Mouse (Mus musculus) midbrain, embryonic 10.5 days (tissue): Measurements from ENCODE around the gene Nrp2. TPM values are rescaled to one million over a fixed set of nuclear protein-coding genes. Genes with fewer than 3 reads are reported as not detected.

Source experiments
- DNase-seq: peaks from one replicate; pipeline ENCODE4 v3.0.0-alpha.2; 2017; ENCODE audit warnings: low spot score
- H3K27ac ChIP-seq: fragments of 300-500 bp; sonication (generic); replicated peaks from 2 replicates; pipeline ENCODE4 v1.5.1; 2016; ENCODE audit warnings: mild to moderate bottlenecking
- H3K27me3 ChIP-seq: fragments of 300-500 bp; sonication (generic); 2 replicates; pipeline ENCODE4 v1.6.1; 2016; ENCODE audit warnings: low read depth, mild to moderate bottlenecking; ENCODE audit not compliant: poor library complexity, severe bottlenecking
- H3K36me3 ChIP-seq: fragments of 300-500 bp; sonication (generic); 2 replicates; pipeline ENCODE4 v1.6.1; 2016; ENCODE audit warnings: mild to moderate bottlenecking, moderate library complexity
- H3K4me1 ChIP-seq: fragments of 300-500 bp; sonication (generic); 2 replicates; pipeline ENCODE4 v1.6.1; 2016
- H3K4me3 ChIP-seq: fragments of 300-500 bp; sonication (generic); 2 replicates; pipeline ENCODE4 v1.5.1; 2016; ENCODE audit warnings: mild to moderate bottlenecking, moderate library complexity
- H3K9me3 ChIP-seq: fragments of 300-500 bp; sonication (generic); replicated peaks from 2 replicates; pipeline ENCODE4 v1.6.1; 2016; ENCODE audit warnings: mild to moderate bottlenecking
- WGBS: fragments of 180-500 bp; shearing (Covaris S2); methylation state at CpG from one replicate; pipeline ENCODE4 v1.1.7; 2016; 5-methylcytosine and 5-hydroxymethylcytosine counted together
- polyA plus RNA-seq: library from polyadenylated mRNA; unstranded; fragments of >200 nt; fragmentation: Nextera tagmentation; extraction: Ambion mirVana; gene quantifications from 2 replicates; pipeline ENCODE4 v1.2.1, GENCODE M21; 2016

Nrp2 gene
- polyA plus RNA-seq, 1 experiment from 2014 or later = 10.7 TPM

DNA sequence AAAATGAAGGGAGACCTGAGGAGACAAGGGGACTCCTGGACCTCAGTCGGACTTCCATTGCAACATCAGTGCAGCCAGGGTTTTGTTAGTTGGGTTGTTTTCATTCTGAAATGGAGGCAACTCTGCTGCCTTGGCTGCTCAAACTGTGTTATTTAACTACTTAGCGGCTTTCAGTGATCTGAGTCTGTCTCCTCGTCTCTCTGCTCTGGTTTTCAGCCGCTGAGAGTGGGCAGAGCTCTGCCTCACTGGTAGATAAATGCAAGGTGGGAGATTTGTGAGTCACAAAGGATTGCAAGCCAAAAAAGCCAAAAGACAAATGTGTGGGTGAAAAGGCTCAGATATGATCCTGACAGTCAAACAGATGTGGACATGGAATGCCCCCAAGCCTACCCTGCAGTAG, 105.3 kb downstream of the Nrp2 start:
- DNase-seq = no peak
- Histone ChIP-seq H3K9me3 (no peaks in the 10 kb centered on the region), H3K36me3 (no peaks in the 10 kb centered on the region), H3K4me3 (no peak overlapping the region), H3K4me1 (peaks cover 8% of the 10 kb centered on the region; the same call in 1 of the 2 replicates), H3K27ac (no peak overlapping the region), H3K27me3 (no peaks in the 10 kb centered on the region)
- 90% methylated on average over 4 of the region's 4 CpGs for WGBS

DNA sequence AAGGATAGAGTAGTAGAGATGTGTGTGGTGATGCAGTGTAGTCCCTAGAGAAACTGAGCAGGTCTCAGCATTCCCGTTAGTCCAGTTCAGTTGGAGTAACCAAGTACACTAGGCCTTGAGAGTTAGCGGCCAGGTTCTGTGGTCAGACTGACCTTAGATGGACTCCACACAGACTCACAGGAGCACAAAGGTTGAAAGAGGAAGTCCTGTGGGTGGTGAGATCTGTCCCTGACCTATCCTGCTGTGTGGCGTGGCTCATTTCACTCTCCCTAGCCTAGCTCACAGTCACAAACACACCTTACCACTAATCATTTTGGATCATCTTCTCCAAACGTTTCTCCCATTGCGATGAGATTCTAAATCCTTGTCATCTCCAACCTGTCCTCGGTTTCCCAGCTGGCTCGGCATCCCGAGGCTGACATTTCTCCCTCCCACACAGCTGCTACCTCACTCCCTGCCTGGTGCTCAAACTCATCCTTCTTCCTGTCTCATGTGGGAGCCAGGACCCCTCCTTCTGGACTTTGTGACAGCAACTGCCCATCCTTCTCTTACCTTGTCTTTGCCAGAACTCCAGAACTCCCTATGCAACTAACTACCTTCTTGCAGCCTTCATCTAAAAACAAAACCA, 106.6 kb downstream of the Nrp2 start:
- H3K9me3 ChIP-seq = no peaks in the 10 kb centered on the region
- no peaks in the 10 kb centered on the region for H3K36me3 ChIP-seq
- no peak for DNase-seq
- WGBS = 91% methylated on average over 8 of the region's 8 CpGs
- no peak overlapping the region for H3K27ac ChIP-seq
- H3K27me3 ChIP-seq = no peaks in the 10 kb centered on the region
- peaks cover 8% of the 10 kb centered on the region; the same call in 1 of the 2 replicates for H3K4me1 ChIP-seq
- H3K4me3 ChIP-seq = no peak overlapping the region

DNA sequence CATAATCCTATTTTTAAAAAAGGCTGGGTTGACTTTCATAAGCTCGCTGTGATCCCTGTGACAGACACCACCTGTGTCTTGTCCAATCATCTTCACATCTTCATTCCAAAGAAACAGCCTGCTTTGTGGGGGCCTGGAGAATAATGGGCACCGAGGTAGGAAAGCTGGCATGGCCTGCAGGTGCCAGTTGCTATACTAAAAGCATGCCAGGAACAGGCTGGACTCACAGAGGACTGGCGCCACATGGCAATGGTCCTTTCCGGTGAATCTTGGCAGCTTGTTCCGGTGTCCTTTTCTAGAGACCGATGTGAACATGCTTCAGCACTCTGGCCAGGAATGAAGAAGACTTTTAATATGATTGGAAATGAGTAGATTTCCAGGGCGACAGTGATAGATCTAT, 108.1 kb downstream of the Nrp2 start:
- Histone ChIP-seq H3K4me3 (no peak overlapping the region), H3K27me3 (no peaks in the 10 kb centered on the region), H3K4me1 (peaks cover 8% of the 10 kb centered on the region; the same call in 1 of the 2 replicates), H3K9me3 (no peaks in the 10 kb centered on the region), H3K36me3 (no peaks in the 10 kb centered on the region), H3K27ac (no peak overlapping the region)
- WGBS = 93% methylated on average over 7 of the region's 7 CpGs
- no peak for DNase-seq

- 58% methylated on average over 10 of the region's 10 CpGs for WGBS
- Histone ChIP-seq H3K27ac (no peak overlapping the region), H3K27me3 (no peaks in the 10 kb centered on the region), H3K36me3 (no peaks in the 10 kb centered on the region), H3K9me3 (no peaks in the 10 kb centered on the region), H3K4me3 (no peak overlapping the region), H3K4me1 (0 out of 2 replicates have a peak, but pooled peaks cover 5% of the 10 kb centered on the region)
- DNase-seq = no peak
Observed at GRCm38 (mm10) chr1:62812701-62813684, 109.9 kb downstream of the Nrp2 start.

- 0 out of 2 replicates have a peak, but pooled peaks cover 5% of the 10 kb centered on the region for H3K4me1 ChIP-seq
- H3K9me3 ChIP-seq = no peaks in the 10 kb centered on the region
- DNase-seq = no peak
- no peak overlapping the region for H3K4me3 ChIP-seq
- H3K27ac ChIP-seq = no peak overlapping the region
- H3K27me3 ChIP-seq = no peaks in the 10 kb centered on the region
- 75% methylated on average over 1 of the region's 1 CpGs for WGBS
- no peaks in the 10 kb centered on the region for H3K36me3 ChIP-seq
Observed at GRCm38 (mm10) chr1:62813938-62814337, 110.9 kb downstream of the Nrp2 start.

- Histone ChIP-seq H3K4me1 (peaks cover 23% of the 10 kb centered on the region), H3K27me3 (no peaks in the 10 kb centered on the region), H3K27ac (no peak overlapping the region), H3K4me3 (no peak overlapping the region), H3K9me3 (no peaks in the 10 kb centered on the region), H3K36me3 (no peaks in the 10 kb centered on the region)
- DNase-seq = no peak
- 86% methylated on average over 6 of the region's 7 CpGs for WGBS
Observed at GRCm38 (mm10) chr1:62817566-62817965, 114.5 kb downstream of the Nrp2 start.

DNA sequence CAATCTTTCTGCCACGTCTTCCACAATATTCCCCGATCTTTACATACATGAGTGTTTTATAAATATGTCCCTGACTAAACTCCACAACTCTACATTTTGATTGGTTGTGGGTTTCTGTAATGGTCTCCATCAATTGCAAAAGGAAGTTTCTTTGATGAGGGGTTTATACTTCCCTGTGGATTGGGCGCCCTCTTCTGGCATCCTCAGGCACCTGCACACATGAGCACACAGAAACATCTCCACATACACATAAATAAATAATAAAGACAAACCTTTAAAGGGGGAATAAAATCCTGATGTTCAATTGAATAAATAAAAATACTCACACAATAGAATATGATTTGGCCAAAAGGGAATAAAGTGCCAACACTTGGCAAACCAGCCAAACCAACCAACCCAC, 117.1 kb downstream of the Nrp2 start:
- no peak for DNase-seq
- H3K4me3 ChIP-seq = no peak overlapping the region
- no peaks in the 10 kb centered on the region for H3K9me3 ChIP-seq
- peaks cover 18% of the 10 kb centered on the region for H3K4me1 ChIP-seq
- H3K27me3 ChIP-seq = no peaks in the 10 kb centered on the region
- no peaks in the 10 kb centered on the region for H3K36me3 ChIP-seq
- 79% methylated on average over 3 of the region's 3 CpGs for WGBS
- no peak overlapping the region for H3K27ac ChIP-seq

DNA sequence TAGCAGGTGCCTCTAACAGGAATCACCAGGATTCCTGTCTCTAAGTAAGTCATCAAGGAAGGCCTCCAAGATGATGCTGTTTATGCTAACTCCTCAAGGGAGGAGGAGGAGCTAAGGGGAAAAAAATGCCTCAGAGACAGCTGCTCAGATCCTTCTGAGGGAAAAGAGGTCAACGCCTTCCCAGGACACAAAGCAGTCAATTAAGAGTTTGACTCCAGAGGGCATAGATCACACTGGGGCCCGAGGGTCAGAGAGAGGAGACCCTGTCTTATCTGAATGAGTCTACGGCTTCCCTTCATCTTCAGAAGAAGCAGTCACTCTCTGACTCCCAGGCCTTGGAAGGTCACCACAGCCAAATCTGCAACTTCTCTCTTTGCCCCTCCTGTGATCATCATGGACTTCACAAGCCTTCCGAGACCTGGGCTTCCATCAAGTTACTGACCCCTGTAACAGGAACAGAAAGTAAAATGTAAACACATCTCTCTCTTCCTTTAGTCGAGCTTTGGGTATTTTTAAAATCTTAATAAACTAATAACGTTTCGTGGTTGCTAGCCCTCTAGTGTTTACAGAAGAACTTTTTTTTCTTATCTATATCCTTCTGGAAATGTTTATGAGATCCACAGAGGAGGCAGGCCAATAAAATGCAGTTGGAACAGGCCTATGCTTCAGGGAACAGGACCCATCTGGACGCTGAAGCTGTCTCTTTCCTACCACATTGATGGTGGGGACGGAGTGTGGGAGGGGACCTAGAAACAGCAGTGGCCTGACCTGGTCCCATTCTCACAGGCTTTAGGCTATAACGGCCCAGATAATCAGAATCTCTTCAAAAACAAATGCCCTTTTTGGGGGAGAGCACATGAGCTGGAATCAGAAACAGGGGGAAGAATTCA, 118.7 kb downstream of the Nrp2 start:
- Histone ChIP-seq H3K27me3 (no peaks in the 10 kb centered on the region), H3K4me1 (peaks cover 18% of the 10 kb centered on the region), H3K9me3 (no peaks in the 10 kb centered on the region), H3K36me3 (no peaks in the 10 kb centered on the region), H3K4me3 (no peak overlapping the region), H3K27ac (no peak overlapping the region)
- WGBS = 48% methylated on average over 10 of the region's 10 CpGs
- no peak for DNase-seq

DNA sequence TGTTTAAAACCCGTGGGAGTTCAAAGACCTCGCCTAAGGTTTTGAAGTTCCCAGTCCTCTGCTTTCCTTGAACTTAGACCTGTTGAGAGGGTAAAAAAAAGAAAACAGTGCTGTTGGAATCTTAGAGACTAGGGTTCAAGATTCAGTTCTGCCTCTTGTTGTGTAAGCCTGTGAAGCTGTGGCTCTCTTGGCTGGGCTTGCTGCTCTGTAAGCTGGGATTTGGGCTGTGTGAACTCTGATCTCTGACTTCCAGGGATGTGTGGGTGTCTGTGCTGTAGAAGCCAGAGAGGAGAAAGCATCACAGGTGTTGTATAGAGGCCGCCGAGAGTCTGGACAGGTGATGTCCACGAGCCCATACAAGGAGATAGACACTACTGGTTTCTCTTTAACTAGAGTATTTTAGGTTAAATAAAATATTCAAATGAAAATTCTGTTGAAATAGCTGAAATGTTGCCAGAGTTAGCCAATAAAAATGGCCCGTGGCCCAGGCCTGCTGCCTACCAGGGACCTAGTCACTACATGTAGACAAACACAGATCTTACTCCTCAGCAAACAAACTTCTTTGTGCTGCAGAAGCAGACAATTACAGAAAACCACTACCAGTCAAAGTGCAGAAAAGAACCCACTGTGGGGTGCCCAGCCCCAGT, 120.6 kb downstream of the Nrp2 start:
- no peak for DNase-seq
- Histone ChIP-seq H3K4me3 (no peak overlapping the region), H3K36me3 (no peaks in the 10 kb centered on the region), H3K9me3 (no peaks in the 10 kb centered on the region), H3K27ac (no peak overlapping the region), H3K27me3 (no peaks in the 10 kb centered on the region), H3K4me1 (peaks cover 18% of the 10 kb centered on the region)
- 84% methylated on average over 6 of the region's 6 CpGs for WGBS

DNA sequence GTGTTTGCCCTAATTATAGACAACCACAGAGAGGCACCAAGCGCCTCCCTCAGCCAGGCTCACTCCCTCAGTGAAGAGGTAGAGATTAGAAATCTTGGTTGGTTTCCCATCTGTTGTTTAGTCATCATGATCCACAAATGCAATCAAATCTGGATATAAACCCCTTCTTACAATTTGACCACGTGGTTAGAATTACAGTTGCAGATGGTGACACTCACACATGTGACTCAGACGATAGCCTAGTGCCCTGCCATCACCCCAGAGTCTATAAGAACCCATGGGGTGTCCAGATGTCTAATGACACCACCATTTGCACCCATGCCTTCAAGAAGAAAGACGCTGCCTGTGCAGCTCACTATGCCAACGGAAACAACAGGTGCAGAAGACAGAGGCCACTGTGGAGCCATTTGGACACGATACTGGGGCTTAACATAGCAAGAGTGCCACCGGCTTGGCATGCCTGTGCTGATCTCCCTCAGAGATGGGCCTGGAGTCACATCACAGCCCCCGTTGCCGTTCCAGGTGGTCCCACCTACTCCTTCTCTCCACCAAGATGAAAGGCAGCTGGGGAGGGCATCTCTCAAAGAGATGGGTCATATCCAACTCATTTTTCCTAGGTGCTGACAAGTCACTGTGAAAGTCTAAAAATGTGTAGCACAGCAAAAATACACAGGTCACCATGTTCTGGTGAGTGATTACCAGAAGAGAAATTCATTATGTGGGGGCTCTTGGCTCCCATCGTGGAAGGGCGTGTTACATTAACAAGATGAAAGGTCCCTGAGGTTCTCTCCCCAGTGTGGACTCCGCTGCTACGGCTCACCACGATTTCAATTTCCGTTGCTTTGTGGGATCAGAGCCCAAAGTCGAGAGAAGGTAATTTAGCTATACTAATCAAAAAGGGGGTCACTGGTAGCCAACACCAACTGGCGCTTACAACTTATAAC, 123.0 kb downstream of the Nrp2 start:
- 92% methylated on average over 17 of the region's 17 CpGs for WGBS

GRCm38 (mm10) chr1:62827316-62827715, 124.2 kb downstream of the Nrp2 start:
- WGBS = 90% methylated on average over 10 of the region's 10 CpGs
- H3K27ac ChIP-seq = no peak overlapping the region
- no peak for DNase-seq
- no peaks in the 10 kb centered on the region for H3K9me3 ChIP-seq
- no peaks in the 10 kb centered on the region for H3K36me3 ChIP-seq
- H3K4me1 ChIP-seq = peaks cover 8% of the 10 kb centered on the region
- H3K4me3 ChIP-seq = no peak overlapping the region
- H3K27me3 ChIP-seq = no peaks in the 10 kb centered on the region

More for the DNA sequence above, 123.0 kb downstream of the Nrp2 start:
- Histone ChIP-seq H3K4me3 (no peak overlapping the region), H3K4me1 (peaks cover 14% of the 10 kb centered on the region), H3K9me3 (no peaks in the 10 kb centered on the region), H3K27ac (no peak overlapping the region), H3K36me3 (no peaks in the 10 kb centered on the region), H3K27me3 (no peaks in the 10 kb centered on the region)
- no peak for DNase-seq
